Mouse (Mus musculus) MEL (cell line): ENCODE measurements around the gene Tnrc18. TPM values are rescaled to one million over a fixed set of nuclear protein-coding genes. Genes with fewer than 3 reads are reported as not detected.
A peak's percentile ranks its signal among the peaks of the same experiment; 100 is the strongest.

Source experiments
- DNase-seq: peaks from one replicate; pipeline ENCODE4 v3.0.0; 2011; ENCODE audit warnings: low read depth, low spot score
- H3K27ac ChIP-seq: 2 replicates; pipeline ENCODE4 v1.5.1; 2012; ENCODE audit warnings: low read depth, mild to moderate bottlenecking, control low read depth, low read length, moderate library complexity; ENCODE audit not compliant: control insufficient read depth
- H3K27me3 ChIP-seq, 2 experiments: fragments of 150-350 bp in 1 of 2; sonication (generic) in 1 of 2; 2 replicates each; pipeline ENCODE4 v1.6.1; 2012; ENCODE audit warnings: low read length in 2 of 2, mild to moderate bottlenecking in 2 of 2, improper control_type of control experiment in 1 of 2, moderate library complexity in 1 of 2; ENCODE audit not compliant: insufficient read depth in 2 of 2, control insufficient read depth in 1 of 2
- H3K36me3 ChIP-seq, 2 experiments: 2 replicates each; pipeline ENCODE4 v1.6.1; 2012 to 2014; ENCODE audit warnings: low read length in 2 of 2, improper control_type of control experiment in 1 of 2, inconsistent platforms in 1 of 2, mild to moderate bottlenecking in 1 of 2; ENCODE audit not compliant: insufficient read depth in 2 of 2, control insufficient read depth in 1 of 2
- H3K4me1 ChIP-seq, 2 experiments: fragments of 150-350 bp in 1 of 2; sonication (generic) in 1 of 2; 2 replicates each; pipeline ENCODE4 v1.6.1; 2012; ENCODE audit warnings: low read length in 2 of 2, improper control_type of control experiment in 1 of 2, mild to moderate bottlenecking in 1 of 2; ENCODE audit not compliant: insufficient read depth in 2 of 2, control insufficient read depth in 1 of 2
- H3K4me3 ChIP-seq, 2 experiments: fragments of 150-350 bp in 1 of 2; sonication (generic) in 1 of 2; 2 replicates each; pipeline ENCODE4 v1.5.1; 2012; ENCODE audit warnings: low read depth in 2 of 2, low read length in 2 of 2, mild to moderate bottlenecking in 2 of 2, moderate library complexity in 2 of 2, control low read depth in 1 of 2, improper control_type of control experiment in 1 of 2; ENCODE audit not compliant: control insufficient read depth in 1 of 2, insufficient read depth in 1 of 2
- H3K79me2 ChIP-seq: 2 replicates; pipeline ENCODE4 v1.6.1; 2012; ENCODE audit warnings: mild to moderate bottlenecking, low read length, moderate library complexity; ENCODE audit not compliant: control insufficient read depth, poor library complexity, insufficient read depth
- H3K9ac ChIP-seq: 2 replicates; pipeline ENCODE4 v1.6.1; 2012; ENCODE audit warnings: low read depth, mild to moderate bottlenecking, control low read depth, low read length, moderate library complexity; ENCODE audit not compliant: control insufficient read depth, poor library complexity, severe bottlenecking
- H3K9me3 ChIP-seq: fragments of 150-350 bp; sonication (generic); replicated peaks from 2 replicates; pipeline ENCODE4 v1.6.1; 2012; ENCODE audit warnings: mild to moderate bottlenecking, low read length, improper control_type of control experiment, moderate library complexity; ENCODE audit not compliant: insufficient read depth
- CHD1 ChIP-seq: IDR thresholded peaks from 2 replicates; pipeline ENCODE4 v1.6.1; 2012; ENCODE audit warnings: low read depth, mild to moderate bottlenecking, inconsistent platforms, low read length, improper control_type of control experiment
- CHD2 ChIP-seq: IDR thresholded peaks from 2 replicates; pipeline ENCODE4 v1.6.1; 2011; ENCODE audit warnings: low read length, improper control_type of control experiment
- CTCF ChIP-seq, 3 experiments: IDR thresholded peaks in 2 of 3; conservative IDR thresholded peaks in 1 of 3; 2 replicates each; pipeline ENCODE4 v1.5.1; 2011 to 2012; ENCODE audit warnings: low read length in 3 of 3, low read depth in 2 of 3, mild to moderate bottlenecking in 2 of 3, improper control_type of control experiment in 1 of 3, inconsistent platforms in 1 of 3, mixed read lengths in 1 of 3, moderate library complexity in 1 of 3; ENCODE audit not compliant: control insufficient read depth in 1 of 3, insufficient read depth in 1 of 3, poor library complexity in 1 of 3, severe bottlenecking in 1 of 3
- EP300 ChIP-seq, 2 experiments: IDR thresholded peaks; 2 replicates each; pipeline ENCODE4 v1.6.1; 2011; ENCODE audit warnings: improper control_type of control experiment in 2 of 2, low read length in 2 of 2, low read depth in 1 of 2, mild to moderate bottlenecking in 1 of 2
- JUND ChIP-seq: IDR thresholded peaks from 2 replicates; pipeline ENCODE4 v1.6.1; 2011; ENCODE audit warnings: low read depth, mild to moderate bottlenecking, improper control_type of control experiment, low read length
- MEF2A ChIP-seq: IDR thresholded peaks from 2 replicates; pipeline ENCODE4 v1.6.1; 2014; ENCODE audit warnings: low read depth, mild to moderate bottlenecking, inconsistent platforms, low read length, improper control_type of control experiment; ENCODE audit not compliant: poor library complexity, insufficient replicate concordance, severe bottlenecking; ENCODE audit errors: extremely low read depth
- POLR2A ChIP-seq, 2 experiments: IDR thresholded peaks; 2 replicates each; pipeline ENCODE4 v1.6.1; 2011 to 2012; ENCODE audit warnings: low read length in 2 of 2, mild to moderate bottlenecking in 2 of 2, control low read depth in 1 of 2, improper control_type of control experiment in 1 of 2, low read depth in 1 of 2, moderate library complexity in 1 of 2; ENCODE audit not compliant: control insufficient read depth in 1 of 2, insufficient read depth in 1 of 2, poor library complexity in 1 of 2
- POLR2AphosphoS2 ChIP-seq: IDR thresholded peaks from 2 replicates; pipeline ENCODE4 v1.6.1; 2011; ENCODE audit warnings: low read length, improper control_type of control experiment
- POLR2AphosphoS5 ChIP-seq: IDR thresholded peaks from 2 replicates; pipeline ENCODE4 v1.6.1; 2012; ENCODE audit warnings: low read depth, borderline replicate concordance, mild to moderate bottlenecking, inconsistent platforms, low read length, moderate library complexity, mixed read lengths
- RAD21 ChIP-seq: IDR thresholded peaks from 2 replicates; pipeline ENCODE4 v1.6.1; 2011; ENCODE audit warnings: mild to moderate bottlenecking, low read depth, low read length, improper control_type of control experiment
- RCOR1 ChIP-seq: IDR thresholded peaks from 2 replicates; pipeline ENCODE4 v1.6.1; 2012; ENCODE audit warnings: low read depth, mild to moderate bottlenecking, inconsistent platforms, low read length, improper control_type of control experiment
- USF1 ChIP-seq: IDR thresholded peaks from 2 replicates; pipeline ENCODE4 v1.6.1; 2014; ENCODE audit warnings: low read depth, mild to moderate bottlenecking, inconsistent platforms, low read length, improper control_type of control experiment, moderate library complexity
- ZC3H11A ChIP-seq: IDR thresholded peaks from 2 replicates; pipeline ENCODE4 v1.6.1; 2012; ENCODE audit warnings: low read depth, mild to moderate bottlenecking, inconsistent platforms, low read length, improper control_type of control experiment
- ZKSCAN1 ChIP-seq: IDR thresholded peaks from 2 replicates; pipeline ENCODE4 v1.6.1; 2012; ENCODE audit warnings: low read depth, mild to moderate bottlenecking, inconsistent platforms, low read length, improper control_type of control experiment, moderate library complexity
- polyA plus RNA-seq, 2 experiments: library from polyadenylated mRNA; stranded (reverse) in 1 of 2; unstranded in 1 of 2; fragments of >175 nt in 1 of 2; fragments of >200 nt in 1 of 2; gene quantifications; 2 replicates each; pipeline versions ENCODE4 v1.2.1 to v1.2.4; 2012; ENCODE audit warnings: low replicate concordance in 2 of 2, low read depth in 1 of 2; ENCODE audit not compliant: insufficient read length in 2 of 2, insufficient read depth in 1 of 2, missing spikeins in 1 of 2
- total RNA-seq: library from RNA; depleted of rRNA; stranded (reverse); fragments of 300-350 nt; gene quantifications from 2 replicates; pipeline ENCODE4 v1.2.3, GENCODE M21; 2012

Gene Tnrc18
- total and polyA plus RNA-seq, 3 experiments: 0.31 to 3.4 TPM; not detected in 1

DNA sequence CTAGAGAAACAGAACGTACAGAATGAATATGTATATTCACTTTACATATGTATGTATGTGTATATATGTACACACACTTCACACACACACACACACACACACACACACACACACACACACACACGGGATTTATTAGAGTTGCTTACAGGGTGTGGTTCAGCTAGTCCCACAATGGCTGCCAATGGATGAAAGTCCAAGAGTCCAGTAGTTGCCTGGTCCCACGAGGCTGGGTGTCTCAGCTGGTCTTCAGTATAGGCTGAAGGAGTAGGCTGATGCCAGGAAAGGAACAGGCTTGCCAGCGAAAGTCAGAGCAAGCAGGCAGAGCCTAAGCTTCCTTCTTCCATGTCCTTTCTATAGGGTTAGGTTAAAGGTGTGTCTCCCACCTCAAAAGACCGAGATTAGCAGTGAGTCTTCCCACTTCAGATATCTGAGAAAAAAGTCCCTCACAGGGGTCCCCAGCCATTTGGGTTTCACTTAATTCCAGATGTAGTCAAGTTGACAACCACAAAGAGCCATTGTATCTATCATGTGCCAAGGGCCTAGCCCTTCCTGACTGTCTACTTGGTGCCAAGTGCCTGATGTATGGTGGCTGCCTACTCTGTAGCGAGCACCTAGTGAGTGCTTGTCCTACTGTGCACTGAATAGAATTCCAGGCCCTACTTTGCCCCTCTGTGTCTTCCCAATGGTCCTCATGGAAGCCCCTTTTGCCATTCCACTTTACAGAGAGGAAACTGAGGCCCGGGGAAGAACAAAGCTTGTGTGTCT lies 33.6 kb upstream of the Tnrc18 start:
- Histone ChIP-seq H3K36me3 (peaks cover 0 to 8% of the 10 kb centered on the region in 2 experiments; a peak in 2 of 4 replicates), H3K27ac (no peak overlapping the region), H3K79me2 (no peaks in the 10 kb centered on the region), H3K4me3 (no peak overlapping the region), H3K4me1 (peaks cover 2 to 16% of the 10 kb centered on the region in 2 experiments), H3K9me3 (no peaks in the 10 kb centered on the region), H3K9ac (no peak overlapping the region), H3K27me3 (no peaks in the 10 kb centered on the region)
- DNase-seq: no peak
- TF ChIP-seq MEF2A (no peak), RAD21 (no peak), CHD2 (no peak), RCOR1 (no peak), ZC3H11A (no peak), ZKSCAN1 (peak; percentile 96)

DNA sequence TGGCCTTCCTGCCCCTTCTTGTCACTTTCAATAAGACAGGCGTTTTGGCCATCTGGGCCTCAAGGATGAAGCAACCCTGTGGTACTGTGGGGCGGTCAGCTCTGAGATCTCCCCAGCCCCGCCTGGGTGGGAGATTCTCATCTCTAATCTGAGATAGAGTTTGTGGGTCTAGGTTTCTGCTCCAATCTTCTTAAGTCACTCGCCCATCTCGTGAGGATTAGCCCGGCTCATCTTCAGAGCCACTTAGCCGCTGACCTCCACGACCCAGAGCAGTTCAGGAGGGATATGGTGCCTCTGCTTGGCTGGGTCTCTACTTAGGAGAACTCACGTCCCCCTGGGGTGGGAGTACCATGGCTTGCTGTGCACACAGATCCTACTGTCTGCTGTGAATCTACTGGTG lies 33.0 kb upstream of the Tnrc18 start:
- Histone ChIP-seq H3K36me3 (peaks cover 0 to 8% of the 10 kb centered on the region in 2 experiments; a peak in 2 of 4 replicates), H3K79me2 (no peaks in the 10 kb centered on the region), H3K27ac (no peak overlapping the region), H3K9me3 (no peaks in the 10 kb centered on the region), H3K9ac (peak overlapping the region; percentile 9; the same call in 1 of the 2 replicates), H3K4me3 (peak overlapping the region in 1 of 2 experiments; percentile 29; a peak in 1 of 4 replicates)
- no peak for DNase-seq
- TF ChIP-seq USF1 (no peak), POLR2A (IDR thresholded peaks at IDR 0.05; ENCODE audit: control insufficient read depth in 1 of 2, insufficient read depth in 1 of 2, low read depth in 1 of 2, low read length in 2 of 2, poor library complexity in 1 of 2) (no peak), EP300 (IDR thresholded peaks at IDR 0.05; ENCODE audit: low read depth in 1 of 2, low read length in 2 of 2) (no peak), POLR2AphosphoS5 (no peak), CHD1 (no peak), POLR2AphosphoS2 (no peak), CTCF (IDR thresholded peaks at IDR 0.05 in 2 of 3, conservative IDR thresholded peaks at IDR 0.05 in 1 of 3; ENCODE audit: control insufficient read depth in 1 of 3, insufficient read depth in 1 of 3, low read depth in 2 of 3, low read length in 3 of 3, poor library complexity in 1 of 3, severe bottlenecking in 1 of 3) (no peak), JUND (no peak), ZC3H11A (no peak)
- TF ChIP-seq, all 39 proteins: peak for 0
- Histone ChIP-seq H3K4me1 (peaks cover 2 to 16% of the 10 kb centered on the region in 2 experiments), H3K27me3 (no peaks in the 10 kb centered on the region)
